Mouse (Mus musculus): Measurements from ENCODE around the gene Zbtb20. TPM values are rescaled to one million over a fixed set of nuclear protein-coding genes. Genes with fewer than 3 reads are reported as not detected.

The Zbtb20 gene
- total RNA-seq (2014; fragmentation: Nextera tagmentation) (15.8 and 18.1 TPM in 2 replicates), total RNA-seq (2017) (4.9 and 6.6 TPM in 2 replicates), polyA plus RNA-seq (2012) (1.5 and 1.8 TPM in 2 replicates)

- Histone ChIP-seq H3K27me3 (ENCODE audit: insufficient read depth, low read length) (no peaks in the 10 kb centered on the region), H3K4me1 (ENCODE audit: insufficient read depth, low read depth, low read length) (peaks cover 20% of the 10 kb centered on the region), H3K4me3 (ENCODE audit: low read depth, low read length) (peak within 1 kb of the TSS; percentile 74), H3K9me3 (replicated peaks) (no peaks in the 10 kb centered on the region), H3K36me3 (replicated peaks) (no peaks in the 10 kb centered on the region)
- TF ChIP-seq CTCF (IDR thresholded peaks at IDR 0.05; ENCODE audit: low read depth, low read length) (no peak), POLR2AphosphoS5 (IDR thresholded peaks at IDR 0.05; ENCODE audit: insufficient replicate concordance, low read depth, low read length) (no peak), TAL1 (conservative IDR thresholded peaks at IDR 0.05; ENCODE audit: low read depth, low read length) (no peak), GATA1 (IDR thresholded peaks at IDR 0.05; ENCODE audit: borderline replicate concordance, low read length) (no peak), GATA2 (IDR thresholded peaks at IDR 0.05; ENCODE audit: borderline replicate concordance, low read depth, low read length) (no peak)
- DNase-seq (ENCODE audit: low spot score) (no peak), ATAC-seq (ENCODE audit: extremely low read depth, insufficient number of reproducible peaks, low FRiP score, poor library complexity, severe bottlenecking) (no peak)
Observed at GRCm38 (mm10) chr16:42875852-42875980, at the start of gene Zbtb20. Zbtb20 (plus strand) TSS chr16:42875881.

GRCm38 (mm10) chr16:42835940-42836339 lies 39.7 kb upstream of the Zbtb20 start:
- no peak for DNase-seq (ENCODE audit: low spot score)
- Histone ChIP-seq H3K36me3 (replicated peaks) (no peaks in the 10 kb centered on the region), H3K27me3 (ENCODE audit: insufficient read depth, low read length) (no peaks in the 10 kb centered on the region), H3K9me3 (replicated peaks) (no peaks in the 10 kb centered on the region), H3K4me3 (ENCODE audit: low read depth, low read length) (no peak overlapping the region), H3K4me1 (ENCODE audit: insufficient read depth, low read depth, low read length) (no peaks in the 10 kb centered on the region)
- no peak for TF ChIP-seq GATA1 (IDR thresholded peaks at IDR 0.05; ENCODE audit: borderline replicate concordance, low read length)
- no peak for TF ChIP-seq CTCF (IDR thresholded peaks at IDR 0.05; ENCODE audit: low read depth, low read length)
- TF ChIP-seq POLR2AphosphoS5 (IDR thresholded peaks at IDR 0.05; ENCODE audit: insufficient replicate concordance, low read depth, low read length) = no peak
- TF ChIP-seq TAL1 (conservative IDR thresholded peaks at IDR 0.05; ENCODE audit: low read depth, low read length) = no peak
- TF ChIP-seq GATA2 (IDR thresholded peaks at IDR 0.05; ENCODE audit: borderline replicate concordance, low read depth, low read length) = no peak
- ATAC-seq (ENCODE audit: extremely low read depth, insufficient number of reproducible peaks, low FRiP score, poor library complexity, severe bottlenecking) = no peak

GRCm38 (mm10) chr16:42836404-42837120 lies 39.1 kb upstream of the Zbtb20 start:
- TF ChIP-seq GATA1 (IDR thresholded peaks at IDR 0.05; ENCODE audit: borderline replicate concordance, low read length) (no peak), TAL1 (conservative IDR thresholded peaks at IDR 0.05; ENCODE audit: low read depth, low read length) (no peak), CTCF (IDR thresholded peaks at IDR 0.05; ENCODE audit: low read depth, low read length) (no peak), GATA2 (IDR thresholded peaks at IDR 0.05; ENCODE audit: borderline replicate concordance, low read depth, low read length) (no peak), POLR2AphosphoS5 (IDR thresholded peaks at IDR 0.05; ENCODE audit: insufficient replicate concordance, low read depth, low read length) (no peak)
- H3K4me1 ChIP-seq (ENCODE audit: insufficient read depth, low read depth, low read length) = no peaks in the 10 kb centered on the region
- DNase-seq (ENCODE audit: low spot score) = no peak
- no peaks in the 10 kb centered on the region for H3K27me3 ChIP-seq (ENCODE audit: insufficient read depth, low read length)
- ATAC-seq (ENCODE audit: extremely low read depth, insufficient number of reproducible peaks, low FRiP score, poor library complexity, severe bottlenecking) = no peak
- no peaks in the 10 kb centered on the region for H3K9me3 ChIP-seq (replicated peaks)
- H3K36me3 ChIP-seq (replicated peaks) = no peaks in the 10 kb centered on the region
- H3K4me3 ChIP-seq (ENCODE audit: low read depth, low read length) = no peak overlapping the region

GRCm38 (mm10) chr16:42838226-42838625 lies 37.5 kb upstream of the Zbtb20 start:
- Histone ChIP-seq H3K9me3 (replicated peaks) (no peaks in the 10 kb centered on the region), H3K4me3 (ENCODE audit: low read depth, low read length) (no peak overlapping the region), H3K36me3 (replicated peaks) (no peaks in the 10 kb centered on the region), H3K4me1 (ENCODE audit: insufficient read depth, low read depth, low read length) (no peaks in the 10 kb centered on the region), H3K27me3 (ENCODE audit: insufficient read depth, low read length) (no peaks in the 10 kb centered on the region)
- TF ChIP-seq CTCF (IDR thresholded peaks at IDR 0.05; ENCODE audit: low read depth, low read length) (no peak), POLR2AphosphoS5 (IDR thresholded peaks at IDR 0.05; ENCODE audit: insufficient replicate concordance, low read depth, low read length) (no peak), GATA1 (IDR thresholded peaks at IDR 0.05; ENCODE audit: borderline replicate concordance, low read length) (no peak), TAL1 (conservative IDR thresholded peaks at IDR 0.05; ENCODE audit: low read depth, low read length) (no peak), GATA2 (IDR thresholded peaks at IDR 0.05; ENCODE audit: borderline replicate concordance, low read depth, low read length) (no peak)
- DNase-seq (ENCODE audit: low spot score) = no peak
- ATAC-seq (ENCODE audit: extremely low read depth, insufficient number of reproducible peaks, low FRiP score, poor library complexity, severe bottlenecking) = no peak

GRCm38 (mm10) chr16:42857564-42858183 lies 18.0 kb upstream of the Zbtb20 start:
- no peaks in the 10 kb centered on the region for H3K27me3 ChIP-seq (ENCODE audit: insufficient read depth, low read length)
- no peaks in the 10 kb centered on the region for H3K36me3 ChIP-seq (replicated peaks)
- TF ChIP-seq CTCF (IDR thresholded peaks at IDR 0.05; ENCODE audit: low read depth, low read length) (no peak), GATA2 (IDR thresholded peaks at IDR 0.05; ENCODE audit: borderline replicate concordance, low read depth, low read length) (no peak), POLR2AphosphoS5 (IDR thresholded peaks at IDR 0.05; ENCODE audit: insufficient replicate concordance, low read depth, low read length) (no peak), GATA1 (IDR thresholded peaks at IDR 0.05; ENCODE audit: borderline replicate concordance, low read length) (no peak), TAL1 (conservative IDR thresholded peaks at IDR 0.05; ENCODE audit: low read depth, low read length) (no peak)
- no peak for ATAC-seq (ENCODE audit: extremely low read depth, insufficient number of reproducible peaks, low FRiP score, poor library complexity, severe bottlenecking)
- DNase-seq (ENCODE audit: low spot score) = no peak
- H3K4me3 ChIP-seq (ENCODE audit: low read depth, low read length) = no peak overlapping the region
- no peaks in the 10 kb centered on the region for H3K9me3 ChIP-seq (replicated peaks)
- H3K4me1 ChIP-seq (ENCODE audit: insufficient read depth, low read depth, low read length) = no peaks in the 10 kb centered on the region

GRCm38 (mm10) chr16:42859251-42859650 lies 16.4 kb upstream of the Zbtb20 start:
- Histone ChIP-seq H3K4me1 (ENCODE audit: insufficient read depth, low read depth, low read length) (no peaks in the 10 kb centered on the region), H3K36me3 (replicated peaks) (no peaks in the 10 kb centered on the region), H3K9me3 (replicated peaks) (no peaks in the 10 kb centered on the region), H3K4me3 (ENCODE audit: low read depth, low read length) (no peak overlapping the region), H3K27me3 (ENCODE audit: insufficient read depth, low read length) (no peaks in the 10 kb centered on the region)
- TF ChIP-seq CTCF (IDR thresholded peaks at IDR 0.05; ENCODE audit: low read depth, low read length) (no peak), TAL1 (conservative IDR thresholded peaks at IDR 0.05; ENCODE audit: low read depth, low read length) (no peak), POLR2AphosphoS5 (IDR thresholded peaks at IDR 0.05; ENCODE audit: insufficient replicate concordance, low read depth, low read length) (no peak), GATA2 (IDR thresholded peaks at IDR 0.05; ENCODE audit: borderline replicate concordance, low read depth, low read length) (no peak), GATA1 (IDR thresholded peaks at IDR 0.05; ENCODE audit: borderline replicate concordance, low read length) (no peak)
- DNase-seq (ENCODE audit: low spot score) (no peak), ATAC-seq (ENCODE audit: extremely low read depth, insufficient number of reproducible peaks, low FRiP score, poor library complexity, severe bottlenecking) (no peak)

All from G1E (cell line).